Mouse (Mus musculus) midbrain, embryonic 16.5 days (tissue): ENCODE data around the gene 2810408A11Rik. TPM values are rescaled to one million over a fixed set of nuclear protein-coding genes. Genes with fewer than 3 reads are reported as not detected.

Experiments
- ATAC-seq: fragments of 200-750 bp; cut with Nextera tagmentation; 2 replicates; pipeline ENCODE4 v1.8.0; 2017; ENCODE audit warnings: moderate TSS enrichment
- H3K27ac ChIP-seq: fragments of 300-500 bp; sonication (generic); 2 replicates; pipeline ENCODE4 v1.5.1; 2014; ENCODE audit warnings: mild to moderate bottlenecking, low read length, mixed read lengths
- H3K27me3 ChIP-seq: fragments of 300-500 bp; sonication (generic); 2 replicates; pipeline ENCODE4 v1.6.1; 2014; ENCODE audit warnings: low read depth, low read length, mixed read lengths; ENCODE audit not compliant: control insufficient read depth, insufficient read depth
- H3K36me3 ChIP-seq: fragments of 300-500 bp; sonication (generic); 2 replicates; pipeline ENCODE4 v1.6.1; 2014; ENCODE audit warnings: mild to moderate bottlenecking, low read length, moderate library complexity, mixed read lengths; ENCODE audit not compliant: control insufficient read depth, insufficient read depth
- H3K4me1 ChIP-seq: fragments of 300-500 bp; sonication (generic); 2 replicates; pipeline ENCODE4 v1.6.1; 2014; ENCODE audit warnings: mild to moderate bottlenecking, low read length, mixed read lengths; ENCODE audit not compliant: control insufficient read depth, insufficient read depth
- H3K4me2 ChIP-seq: fragments of 300-500 bp; sonication (generic); 2 replicates; pipeline ENCODE4 v1.6.1; 2014; ENCODE audit warnings: mild to moderate bottlenecking, low read length, mixed read lengths
- H3K4me3 ChIP-seq: fragments of 300-500 bp; sonication (generic); 2 replicates; pipeline ENCODE4 v1.5.1; 2014; ENCODE audit warnings: low read depth, mild to moderate bottlenecking, low read length, moderate library complexity, mixed read lengths
- H3K9ac ChIP-seq: fragments of 300-500 bp; sonication (generic); 2 replicates; pipeline ENCODE4 v1.6.1; 2014; ENCODE audit warnings: low read depth, low read length, mixed read lengths
- H3K9me3 ChIP-seq: fragments of 300-500 bp; sonication (generic); replicated peaks from 2 replicates; pipeline ENCODE4 v1.6.1; 2014; ENCODE audit warnings: mild to moderate bottlenecking, low read length, mixed read lengths; ENCODE audit not compliant: control insufficient read depth, poor library complexity, severe bottlenecking
- WGBS: fragments of 180-500 bp; shearing (Covaris S2); extraction: QIAGEN DNeasy Blood & Tissue Kit; methylation state at CpG from one replicate; pipeline ENCODE4 v1.1.7; 2014; 5-methylcytosine and 5-hydroxymethylcytosine counted together
- polyA plus RNA-seq: library from polyadenylated mRNA; unstranded; fragments of >200 nt; fragmentation: Nextera tagmentation; extraction: Ambion mirVana; gene quantifications from 2 replicates; pipeline ENCODE4 v1.2.1, GENCODE M21; 2015

2810408A11Rik gene
- polyA plus RNA-seq, 1 experiment from 2014 or later, result 6.6 TPM

DNA sequence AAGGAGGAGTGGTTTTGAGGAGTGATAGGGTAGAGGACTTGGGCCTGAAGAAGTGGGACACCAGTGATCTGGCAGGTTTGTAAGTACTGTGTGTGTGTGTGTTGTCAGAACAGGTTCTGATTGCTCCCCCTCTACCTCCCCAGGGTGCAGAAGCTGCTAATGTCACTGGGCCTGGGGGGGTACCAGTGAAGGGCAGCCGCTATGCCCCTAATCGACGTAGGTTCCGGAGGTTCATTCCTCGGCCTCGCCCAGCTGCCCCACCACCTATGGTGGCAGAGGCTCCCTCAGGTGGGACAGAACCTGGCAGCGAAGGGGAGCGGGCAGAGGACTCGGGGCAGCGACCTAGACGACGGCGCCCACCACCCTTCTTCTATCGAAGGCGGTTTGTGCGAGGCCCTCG lies 38.9 kb upstream of the 2810408A11Rik start:
- Histone ChIP-seq H3K4me2 (no peak overlapping the region), H3K36me3 (no peaks in the 10 kb centered on the region), H3K4me3 (no peak overlapping the region), H3K27me3 (peaks cover 19% of the 10 kb centered on the region), H3K9me3 (no peaks in the 10 kb centered on the region), H3K9ac (no peak overlapping the region), H3K27ac (no peak overlapping the region), H3K4me1 (peaks cover 2% of the 10 kb centered on the region; the same call in 1 of the 2 replicates)
- WGBS, result 93% methylated on average over 17 of the region's 17 CpGs
- no peak for ATAC-seq

DNA sequence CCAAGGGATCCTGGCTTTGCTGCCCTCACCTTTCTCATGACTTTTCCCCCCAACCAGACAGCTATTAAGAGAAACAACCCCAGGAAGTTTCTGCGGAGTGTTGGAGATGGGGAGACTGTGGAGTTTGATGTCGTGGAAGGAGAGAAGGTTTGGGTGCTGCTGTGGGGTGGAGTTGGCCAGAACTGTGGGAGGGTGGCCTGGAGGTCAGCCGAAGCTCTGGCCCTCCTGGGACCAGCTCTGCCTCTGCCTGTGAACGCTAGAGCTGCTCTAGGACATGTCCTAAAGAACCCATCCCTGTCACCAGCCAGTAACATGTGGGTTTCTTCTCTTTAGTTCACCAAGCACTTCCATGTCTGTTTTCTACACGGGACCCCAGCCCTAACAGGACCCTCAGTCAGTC lies 38.4 kb upstream of the 2810408A11Rik start:
- WGBS, result 75% methylated on average over 5 of the region's 5 CpGs
- Histone ChIP-seq H3K27ac (no peak overlapping the region), H3K4me1 (peaks cover 4% of the 10 kb centered on the region; the same call in 1 of the 2 replicates), H3K4me2 (no peak overlapping the region), H3K27me3 (peaks cover 19% of the 10 kb centered on the region), H3K4me3 (no peak overlapping the region), H3K36me3 (no peaks in the 10 kb centered on the region), H3K9ac (no peak overlapping the region), H3K9me3 (no peaks in the 10 kb centered on the region)
- no peak for ATAC-seq

DNA sequence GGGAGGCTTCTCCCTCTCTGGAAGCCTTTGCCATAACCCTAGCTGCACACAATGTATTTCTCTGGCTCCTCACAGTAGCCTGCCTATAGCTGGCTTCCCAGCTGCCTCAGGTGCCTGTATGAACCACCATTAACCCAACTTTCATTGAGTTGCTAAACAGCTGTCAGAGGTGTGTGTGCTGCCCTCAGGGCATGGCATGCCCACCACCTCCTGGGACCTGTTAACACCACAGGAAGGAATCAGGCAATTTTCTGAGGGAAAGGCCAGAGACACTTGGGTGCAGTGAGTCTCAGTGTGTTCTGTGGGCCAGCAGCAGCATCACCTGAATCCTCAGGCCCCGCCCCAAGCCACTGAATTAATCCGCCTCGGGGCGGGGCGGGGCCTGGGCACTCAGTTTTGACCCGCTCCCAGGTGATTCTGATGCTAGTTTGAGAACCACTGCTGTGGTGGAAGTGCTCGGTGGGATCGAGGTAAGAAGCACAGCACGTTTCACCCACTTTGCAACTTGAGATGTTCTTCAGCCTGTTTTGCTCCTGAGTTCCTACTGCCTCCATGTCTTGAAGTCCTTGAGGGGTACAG lies 37.7 kb upstream of the 2810408A11Rik start:
- H3K36me3 ChIP-seq, result no peaks in the 10 kb centered on the region
- 36% methylated on average over 9 of the region's 9 CpGs for WGBS
- H3K27ac ChIP-seq, result no peak overlapping the region
- no peak overlapping the region for H3K4me2 ChIP-seq
- ATAC-seq, result no peak
- H3K9me3 ChIP-seq, result no peaks in the 10 kb centered on the region
- H3K27me3 ChIP-seq, result peaks cover 19% of the 10 kb centered on the region
- H3K4me3 ChIP-seq, result no peak overlapping the region
- H3K9ac ChIP-seq, result no peak overlapping the region
- peaks cover 4% of the 10 kb centered on the region; the same call in 1 of the 2 replicates for H3K4me1 ChIP-seq

DNA sequence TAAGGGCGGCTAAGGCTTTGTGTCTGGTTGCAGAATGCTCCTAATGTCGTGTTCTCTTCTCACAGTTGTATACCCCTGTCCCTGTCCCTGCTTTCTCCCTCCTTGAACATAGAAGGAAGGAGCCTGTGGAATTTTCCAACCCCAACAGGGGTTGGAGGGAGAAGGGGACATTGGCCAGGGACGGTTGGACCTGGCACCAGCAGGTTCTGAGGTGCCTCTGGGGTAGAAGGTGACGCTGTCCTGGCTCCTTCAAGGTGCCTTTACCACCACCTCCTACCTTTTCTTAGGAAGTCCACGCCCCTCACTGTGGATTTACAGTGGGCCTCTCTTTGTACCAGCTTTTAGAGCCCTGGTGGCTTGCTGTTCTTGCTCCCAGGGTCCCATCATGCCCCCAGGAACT lies 37.0 kb upstream of the 2810408A11Rik start:
- Histone ChIP-seq H3K9me3 (no peaks in the 10 kb centered on the region), H3K4me1 (peaks cover 4% of the 10 kb centered on the region; the same call in 1 of the 2 replicates), H3K4me2 (no peak overlapping the region), H3K9ac (no peak overlapping the region), H3K4me3 (no peak overlapping the region), H3K27me3 (peaks cover 19% of the 10 kb centered on the region), H3K27ac (no peak overlapping the region), H3K36me3 (no peaks in the 10 kb centered on the region)
- 69% methylated on average over 5 of the region's 5 CpGs for WGBS
- ATAC-seq, result no peak

DNA sequence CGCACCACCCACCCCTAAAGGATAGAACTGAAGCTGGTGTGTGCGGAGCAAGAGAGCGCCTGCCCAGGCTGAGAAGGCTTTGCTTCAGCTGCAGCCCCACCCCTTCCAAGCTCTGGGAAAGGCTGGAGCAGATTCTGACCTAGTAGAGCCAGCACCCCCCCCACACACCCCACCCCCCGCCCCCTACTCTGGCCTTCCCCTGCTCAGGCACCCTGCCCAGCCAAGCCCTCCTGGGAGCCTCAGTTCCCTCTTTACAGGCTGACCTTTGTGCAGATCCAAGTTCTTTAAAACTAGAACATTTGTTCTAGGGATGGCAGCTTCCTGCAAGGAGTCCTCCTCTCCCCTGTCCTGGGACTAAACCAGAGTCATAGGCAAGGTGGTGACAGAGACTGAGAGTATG lies 36.6 kb upstream of the 2810408A11Rik start:
- no peak for ATAC-seq
- no peak overlapping the region for H3K27ac ChIP-seq
- WGBS, result 29% methylated on average over 4 of the region's 4 CpGs
- H3K4me3 ChIP-seq, result no peak overlapping the region
- peaks cover 19% of the 10 kb centered on the region for H3K27me3 ChIP-seq
- H3K9ac ChIP-seq, result no peak overlapping the region
- H3K36me3 ChIP-seq, result no peaks in the 10 kb centered on the region
- H3K4me2 ChIP-seq, result no peak overlapping the region
- H3K9me3 ChIP-seq, result no peaks in the 10 kb centered on the region
- peaks cover 4% of the 10 kb centered on the region; the same call in 1 of the 2 replicates for H3K4me1 ChIP-seq

DNA sequence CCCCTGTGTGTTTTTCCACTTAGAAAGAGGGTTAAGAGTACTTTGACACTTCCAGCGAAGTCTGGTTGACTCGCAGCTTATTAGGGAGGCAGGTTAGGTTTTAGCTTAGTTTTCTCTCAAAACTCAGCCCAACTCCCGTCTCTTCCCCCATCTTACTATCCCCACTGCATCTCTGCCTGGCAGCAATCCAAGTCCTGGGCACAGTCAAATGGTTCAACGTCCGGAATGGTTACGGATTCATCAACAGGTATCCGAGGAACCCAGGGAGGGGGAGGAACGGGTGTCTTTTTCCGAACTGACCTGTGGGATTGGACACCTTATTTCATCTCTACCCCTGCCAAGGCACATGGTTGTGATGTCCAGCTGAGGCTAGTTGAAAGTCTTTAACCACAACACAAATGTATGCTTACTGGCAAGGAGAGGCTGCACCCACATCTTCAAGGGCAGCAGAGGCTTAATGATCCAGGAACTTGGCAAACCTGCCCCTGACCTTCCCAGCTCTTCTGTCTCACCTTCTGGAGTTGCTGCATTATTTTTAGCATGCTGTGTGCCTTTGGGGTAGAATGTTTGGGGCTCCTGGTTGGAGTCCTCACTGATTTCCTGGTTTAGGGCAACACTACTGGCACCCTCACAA lies 36.0 kb upstream of the 2810408A11Rik start:
- WGBS, result 42% methylated on average over 9 of the region's 9 CpGs
- Histone ChIP-seq H3K4me2 (peak overlapping the region; percentile 97), H3K9me3 (no peaks in the 10 kb centered on the region), H3K9ac (no peak overlapping the region), H3K36me3 (no peaks in the 10 kb centered on the region), H3K27ac (no peak overlapping the region), H3K27me3 (peaks cover 19% of the 10 kb centered on the region), H3K4me3 (no peak overlapping the region), H3K4me1 (peaks cover 4% of the 10 kb centered on the region; the same call in 1 of the 2 replicates)
- ATAC-seq, result no peak

DNA sequence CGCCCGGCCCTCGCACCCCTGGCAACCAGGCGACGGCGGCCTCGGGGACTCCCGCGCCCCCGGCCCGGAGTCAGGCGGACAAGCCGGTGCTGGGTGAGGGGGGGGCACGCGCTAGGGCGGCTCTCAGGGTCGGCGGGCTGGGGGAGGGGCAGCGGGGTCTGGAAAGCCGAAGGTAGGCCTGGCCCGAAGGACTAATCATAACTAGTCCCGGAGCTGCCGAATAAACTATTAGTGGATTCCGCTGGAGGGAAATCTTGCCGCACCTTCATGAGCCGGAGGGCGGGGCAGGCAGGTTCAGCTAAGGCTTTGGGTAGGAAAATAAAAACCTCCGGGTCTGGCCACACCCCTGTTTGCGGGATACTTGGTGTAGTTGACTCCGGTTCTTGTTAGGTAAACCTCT lies 35.4 kb upstream of the 2810408A11Rik start:
- peak overlapping the region; percentile 66 for H3K4me3 ChIP-seq
- H3K9me3 ChIP-seq, result no peaks in the 10 kb centered on the region
- peaks cover 19% of the 10 kb centered on the region for H3K27me3 ChIP-seq
- no peaks in the 10 kb centered on the region for H3K36me3 ChIP-seq
- peak overlapping the region; percentile 97 for H3K4me2 ChIP-seq
- peak overlapping the region; percentile 68 for H3K9ac ChIP-seq
- no peak; the same call in 1 of the 2 replicates for ATAC-seq
- WGBS, result 1% methylated on average over 28 of the region's 30 CpGs
- H3K27ac ChIP-seq, result no peak overlapping the region
- peaks cover 4% of the 10 kb centered on the region; the same call in 1 of the 2 replicates for H3K4me1 ChIP-seq

DNA sequence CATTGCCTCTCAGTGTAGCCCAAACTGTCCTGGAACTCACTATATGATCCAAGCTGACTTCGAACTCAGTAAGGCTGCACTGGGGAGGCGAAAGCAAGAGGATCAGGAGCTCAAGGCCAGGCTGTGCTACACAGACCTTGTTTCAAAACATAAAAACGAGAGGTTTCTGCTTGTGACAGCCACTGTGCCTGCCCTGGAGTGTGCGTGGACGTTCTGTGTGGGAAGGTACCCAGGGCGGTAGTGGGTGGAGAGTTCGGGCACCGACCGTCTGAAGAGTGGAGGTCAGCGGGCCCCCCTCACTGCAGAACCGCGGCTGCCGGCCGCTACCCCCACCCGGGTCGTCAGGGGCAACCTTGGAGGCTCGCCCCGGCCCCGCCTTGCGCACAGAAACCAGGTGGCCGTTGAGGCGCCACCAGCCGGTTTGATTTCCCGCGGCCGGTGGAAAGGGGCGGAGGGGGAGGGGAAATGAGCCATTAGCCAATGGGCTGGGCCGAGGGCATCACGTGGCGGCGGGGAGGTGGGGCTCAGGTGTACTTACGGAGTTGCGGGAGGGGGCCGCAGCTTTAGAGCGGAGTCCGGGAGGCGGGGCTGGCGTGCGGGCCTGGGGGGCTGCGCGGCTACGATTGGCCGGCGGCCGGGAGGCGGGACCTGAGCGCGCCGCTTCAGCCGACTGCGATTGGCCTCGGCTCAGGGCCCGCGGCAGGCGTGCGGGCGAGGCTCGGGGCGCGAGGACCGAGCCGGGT lies 34.5 kb upstream of the 2810408A11Rik start, which contains the start of gene Ybx2:
Ybx2 (plus strand) TSS at position 660 of the 743 bp plus-strand sequence.
- H3K36me3 ChIP-seq, result no peaks in the 10 kb centered on the region
- WGBS, result 1% methylated on average over 33 of the region's 62 CpGs
- ATAC-seq, result peak; percentile 93

More for the DNA sequence above, 34.5 kb upstream of the 2810408A11Rik start, which contains the start of gene Ybx2:
- H3K4me1 ChIP-seq, result peaks cover 4% of the 10 kb centered on the region; the same call in 1 of the 2 replicates
- H3K4me2 ChIP-seq, result peak within 1 kb of the TSS; percentile 97
- peaks cover 19% of the 10 kb centered on the region for H3K27me3 ChIP-seq
- H3K9ac ChIP-seq, result peak within 1 kb of the TSS; percentile 68
- no peaks in the 10 kb centered on the region for H3K9me3 ChIP-seq
- peak within 1 kb of the TSS; percentile 66 for H3K4me3 ChIP-seq
- no peak within 1 kb of the TSS for H3K27ac ChIP-seq
